Mouse (Mus musculus) midbrain, embryonic 11.5 days (tissue): ENCODE measurements around the gene Kcnk1. TPM values are rescaled to one million over a fixed set of nuclear protein-coding genes. Genes with fewer than 3 reads are reported as not detected.

Source experiments
- ATAC-seq: fragments of 200-750 bp; cut with Nextera tagmentation; 2 replicates; pipeline ENCODE4 v1.8.0; 2017; ENCODE audit warnings: moderate TSS enrichment, moderate library complexity; ENCODE audit not compliant: low FRiP score
- DNase-seq: peaks from one replicate; pipeline ENCODE4 v3.0.0; 2015; ENCODE audit warnings: low spot score; ENCODE audit errors: missing footprints
- H3K27ac ChIP-seq: fragments of 300-500 bp; sonication (generic); 2 replicates; pipeline ENCODE4 v1.5.1; 2014; ENCODE audit warnings: low read depth, low read length
- H3K27me3 ChIP-seq: fragments of 300-500 bp; sonication (generic); 2 replicates; pipeline ENCODE4 v1.6.1; 2014; ENCODE audit warnings: mild to moderate bottlenecking, low read length, moderate library complexity, mixed read lengths; ENCODE audit not compliant: control insufficient read depth, insufficient read depth
- H3K36me3 ChIP-seq: fragments of 300-500 bp; sonication (generic); 2 replicates; pipeline ENCODE4 v1.6.1; 2014; ENCODE audit warnings: mild to moderate bottlenecking, low read length, moderate library complexity, mixed read lengths; ENCODE audit not compliant: control insufficient read depth, insufficient read depth
- H3K4me1 ChIP-seq: fragments of 300-500 bp; sonication (generic); 2 replicates; pipeline ENCODE4 v1.6.1; 2014; ENCODE audit warnings: low read length; ENCODE audit not compliant: control insufficient read depth, insufficient read depth
- H3K4me2 ChIP-seq: fragments of 300-500 bp; sonication (generic); 2 replicates; pipeline ENCODE4 v1.6.1; 2014; ENCODE audit warnings: mild to moderate bottlenecking, moderate library complexity
- H3K4me3 ChIP-seq: fragments of 300-500 bp; sonication (generic); 2 replicates; pipeline ENCODE4 v1.5.1; 2014; ENCODE audit warnings: low read depth, low read length
- H3K9ac ChIP-seq: fragments of 300-500 bp; sonication (generic); 2 replicates; pipeline ENCODE4 v1.6.1; 2014; ENCODE audit warnings: low read length
- H3K9me3 ChIP-seq: fragments of 300-500 bp; sonication (generic); 2 replicates; pipeline ENCODE4 v1.6.1; 2016; ENCODE audit warnings: low read length; ENCODE audit not compliant: control insufficient read depth
- WGBS: fragments of 180-500 bp; shearing (Covaris S2); extraction: QIAGEN DNeasy Blood & Tissue Kit; methylation state at CpG from one replicate; pipeline ENCODE4 v1.1.7; 2014; 5-methylcytosine and 5-hydroxymethylcytosine counted together
- polyA plus RNA-seq: library from polyadenylated mRNA; unstranded; fragments of >200 nt; fragmentation: Nextera tagmentation; extraction: Ambion mirVana; gene quantifications from 2 replicates; pipeline ENCODE4 v1.2.1, GENCODE M21; 2014

Kcnk1 gene
- polyA plus RNA-seq, 1 experiment from 2014 or later = 3.8 TPM

GRCm38 (mm10) chr8:125960037-125960436, 34.9 kb upstream of the Kcnk1 start:
- Histone ChIP-seq H3K4me2 (no peak overlapping the region), H3K27me3 (no peaks in the 10 kb centered on the region), H3K9ac (no peak overlapping the region), H3K36me3 (no peaks in the 10 kb centered on the region), H3K4me1 (no peaks in the 10 kb centered on the region), H3K4me3 (no peak overlapping the region), H3K27ac (no peak overlapping the region), H3K9me3 (peaks cover 4% of the 10 kb centered on the region; the same call in 1 of the 2 replicates)
- DNase-seq = no peak
- WGBS = 91% methylated on average over 8 of the region's 8 CpGs
- ATAC-seq = no peak

- no peaks in the 10 kb centered on the region for H3K27me3 ChIP-seq
Observed at GRCm38 (mm10) chr8:125961790-125962189, 33.2 kb upstream of the Kcnk1 start.

GRCm38 (mm10) chr8:125963807-125964211, 31.2 kb upstream of the Kcnk1 start:
- no peak overlapping the region for H3K4me3 ChIP-seq
- no peak overlapping the region for H3K27ac ChIP-seq
- no peak overlapping the region for H3K4me2 ChIP-seq

More at GRCm38 (mm10) chr8:125961790-125962189, 33.2 kb upstream of the Kcnk1 start:
- no peak for ATAC-seq
- H3K9me3 ChIP-seq = peaks cover 4% of the 10 kb centered on the region; the same call in 1 of the 2 replicates
- H3K36me3 ChIP-seq = no peaks in the 10 kb centered on the region
- no peaks in the 10 kb centered on the region for H3K4me1 ChIP-seq
- peak; percentile 28 for DNase-seq
- no peak overlapping the region for H3K4me3 ChIP-seq
- no peak overlapping the region for H3K4me2 ChIP-seq
- 89% methylated on average over 6 of the region's 6 CpGs for WGBS
- H3K27ac ChIP-seq = no peak overlapping the region
- no peak overlapping the region for H3K9ac ChIP-seq

GRCm38 (mm10) chr8:125971336-125971735, 23.6 kb upstream of the Kcnk1 start:
- H3K9me3 ChIP-seq = no peaks in the 10 kb centered on the region
- ATAC-seq = no peak
- WGBS = 73% methylated on average over 3 of the region's 3 CpGs
- H3K27ac ChIP-seq = no peak overlapping the region
- no peak overlapping the region for H3K9ac ChIP-seq
- peak; percentile 53 for DNase-seq
- H3K4me2 ChIP-seq = no peak overlapping the region
- no peak overlapping the region for H3K4me3 ChIP-seq
- no peaks in the 10 kb centered on the region for H3K4me1 ChIP-seq
- no peaks in the 10 kb centered on the region for H3K36me3 ChIP-seq
- no peaks in the 10 kb centered on the region for H3K27me3 ChIP-seq

More at GRCm38 (mm10) chr8:125963807-125964211, 31.2 kb upstream of the Kcnk1 start:
- no peaks in the 10 kb centered on the region for H3K36me3 ChIP-seq
- no peak for ATAC-seq
- DNase-seq = peak; percentile 84
- no peaks in the 10 kb centered on the region for H3K27me3 ChIP-seq
- no peak overlapping the region for H3K9ac ChIP-seq
- no peaks in the 10 kb centered on the region for H3K4me1 ChIP-seq
- 5% methylated on average over 11 of the region's 11 CpGs for WGBS
- peaks cover 4% of the 10 kb centered on the region; the same call in 1 of the 2 replicates for H3K9me3 ChIP-seq

GRCm38 (mm10) chr8:125975981-125976380, 19.0 kb upstream of the Kcnk1 start:
- H3K4me2 ChIP-seq = no peak overlapping the region
- no peaks in the 10 kb centered on the region for H3K9me3 ChIP-seq
- H3K27ac ChIP-seq = no peak overlapping the region
- ATAC-seq (no peak), DNase-seq (peak; percentile 78)
- WGBS = 88% methylated on average over 4 of the region's 4 CpGs
- H3K27me3 ChIP-seq = no peaks in the 10 kb centered on the region
- no peak overlapping the region for H3K9ac ChIP-seq
- no peak overlapping the region for H3K4me3 ChIP-seq
- no peaks in the 10 kb centered on the region for H3K36me3 ChIP-seq
- no peaks in the 10 kb centered on the region for H3K4me1 ChIP-seq

- H3K4me3 ChIP-seq = no peak overlapping the region
- peak; percentile 19 for DNase-seq
Observed at GRCm38 (mm10) chr8:125980826-125981225, 14.1 kb upstream of the Kcnk1 start.

GRCm38 (mm10) chr8:125983515-125983914, 11.5 kb upstream of the Kcnk1 start:
- Histone ChIP-seq H3K27me3 (no peaks in the 10 kb centered on the region), H3K9ac (no peak overlapping the region), H3K4me1 (peaks cover 8% of the 10 kb centered on the region), H3K27ac (no peak overlapping the region), H3K4me3 (no peak overlapping the region), H3K9me3 (no peaks in the 10 kb centered on the region), H3K36me3 (no peaks in the 10 kb centered on the region), H3K4me2 (no peak overlapping the region)
- WGBS = 76% methylated on average over 3 of the region's 3 CpGs
- DNase-seq (no peak), ATAC-seq (no peak)

More at GRCm38 (mm10) chr8:125980826-125981225, 14.1 kb upstream of the Kcnk1 start:
- no peak overlapping the region for H3K27ac ChIP-seq
- H3K27me3 ChIP-seq = no peaks in the 10 kb centered on the region
- no peak overlapping the region for H3K9ac ChIP-seq
- no peaks in the 10 kb centered on the region for H3K4me1 ChIP-seq
- WGBS = 38% methylated on average over 6 of the region's 6 CpGs
- no peak overlapping the region for H3K4me2 ChIP-seq
- H3K9me3 ChIP-seq = no peaks in the 10 kb centered on the region
- ATAC-seq = no peak
- no peaks in the 10 kb centered on the region for H3K36me3 ChIP-seq

GRCm38 (mm10) chr8:125984140-125984539, 10.8 kb upstream of the Kcnk1 start:
- H3K4me3 ChIP-seq = no peak overlapping the region
- 92% methylated on average over 4 of the region's 4 CpGs for WGBS
- no peaks in the 10 kb centered on the region for H3K9me3 ChIP-seq
- no peaks in the 10 kb centered on the region for H3K36me3 ChIP-seq
- H3K27ac ChIP-seq = no peak overlapping the region
- no peak overlapping the region for H3K9ac ChIP-seq
- H3K27me3 ChIP-seq = no peaks in the 10 kb centered on the region
- no peak overlapping the region for H3K4me2 ChIP-seq
- ATAC-seq (no peak), DNase-seq (no peak)
- peaks cover 8% of the 10 kb centered on the region for H3K4me1 ChIP-seq

- Histone ChIP-seq H3K27ac (no peak overlapping the region), H3K9me3 (no peaks in the 10 kb centered on the region), H3K36me3 (no peaks in the 10 kb centered on the region), H3K4me3 (no peak overlapping the region), H3K9ac (no peak overlapping the region), H3K4me1 (peaks cover 8% of the 10 kb centered on the region), H3K4me2 (no peak overlapping the region), H3K27me3 (no peaks in the 10 kb centered on the region)
- DNase-seq (no peak), ATAC-seq (no peak)
- WGBS = 90% methylated on average over 2 of the region's 2 CpGs
Observed at GRCm38 (mm10) chr8:125985364-125985763, 9.6 kb upstream of the Kcnk1 start.
